Mouse (Mus musculus): ENCODE results near the gene Zfyve1.

Zfyve1 gene

GRCm38 (mm10) chr12:83580283-83580682 is 16.7 kb downstream of the Zfyve1 start:
- DNase-seq (ENCODE audit: low read depth, low spot score) = no peak

GRCm38 (mm10) chr12:83578896-83579569 is 18.0 kb downstream of the Zfyve1 start:
- DNase-seq (ENCODE audit: low read depth, low spot score) = peak; percentile 90

- peak; percentile 98 for DNase-seq (ENCODE audit: low read depth, low spot score)
Observed at GRCm38 (mm10) chr12:83578356-83578755, 18.7 kb downstream of the Zfyve1 start.

- peak; percentile 87 for DNase-seq (ENCODE audit: low read depth, low spot score)
Observed at GRCm38 (mm10) chr12:83577445-83577844, 19.6 kb downstream of the Zfyve1 start.

GRCm38 (mm10) chr12:83572717-83573116 is 24.3 kb downstream of the Zfyve1 start:
- DNase-seq (ENCODE audit: low read depth, low spot score) = peak; percentile 68

GRCm38 (mm10) chr12:83569866-83570265 is 27.2 kb downstream of the Zfyve1 start:
- peak; percentile 73 for DNase-seq (ENCODE audit: low read depth, low spot score)

GRCm38 (mm10) chr12:83562589-83562988 is 34.4 kb downstream of the Zfyve1 start:
- DNase-seq (ENCODE audit: low read depth, low spot score) = no peak

- peak; percentile 95 for DNase-seq (ENCODE audit: low read depth, low spot score)
Observed at GRCm38 (mm10) chr12:83560189-83560588, 36.8 kb downstream of the Zfyve1 start.

GRCm38 (mm10) chr12:83558496-83558895 is 38.5 kb downstream of the Zfyve1 start:
- no peak for DNase-seq (ENCODE audit: low read depth, low spot score)

- no peak for DNase-seq (ENCODE audit: low read depth, low spot score)
Observed at GRCm38 (mm10) chr12:83555605-83556004, 41.4 kb downstream of the Zfyve1 start.

- DNase-seq (ENCODE audit: low read depth, low spot score) = no peak
Observed at GRCm38 (mm10) chr12:83553816-83554215, 43.2 kb downstream of the Zfyve1 start.

GRCm38 (mm10) chr12:83551305-83551704 is 45.7 kb downstream of the Zfyve1 start:
- no peak for DNase-seq (ENCODE audit: low read depth, low spot score)

GRCm38 (mm10) chr12:83544791-83545190 is 52.2 kb downstream of the Zfyve1 start:
- DNase-seq (ENCODE audit: low read depth, low spot score) = no peak

- DNase-seq (ENCODE audit: low read depth, low spot score) = no peak
Observed at GRCm38 (mm10) chr12:83543997-83544396, 53.0 kb downstream of the Zfyve1 start.

GRCm38 (mm10) chr12:83536039-83536438 is 61.0 kb downstream of the Zfyve1 start:
- DNase-seq (ENCODE audit: low read depth, low spot score) = peak; percentile 65

GRCm38 (mm10) chr12:83535428-83535827 is 61.6 kb downstream of the Zfyve1 start:
- DNase-seq (ENCODE audit: low read depth, low spot score) = peak; percentile 44

GRCm38 (mm10) chr12:83534190-83534589 is 62.8 kb downstream of the Zfyve1 start:
- DNase-seq (ENCODE audit: low read depth, low spot score) = no peak

- DNase-seq (ENCODE audit: low read depth, low spot score) = no peak
Observed at GRCm38 (mm10) chr12:83532966-83533365, 64.1 kb downstream of the Zfyve1 start.

- DNase-seq (ENCODE audit: low read depth, low spot score) = peak; percentile 29
Observed at GRCm38 (mm10) chr12:83531992-83532391, 65.0 kb downstream of the Zfyve1 start.

GRCm38 (mm10) chr12:83528665-83529064 is 68.4 kb downstream of the Zfyve1 start:
- DNase-seq (ENCODE audit: low read depth, low spot score) = no peak

- DNase-seq (ENCODE audit: low read depth, low spot score) = peak; percentile 75
Observed at GRCm38 (mm10) chr12:83527816-83528215, 69.2 kb downstream of the Zfyve1 start.

GRCm38 (mm10) chr12:83525822-83526544 is 71.0 kb downstream of the Zfyve1 start:
- DNase-seq (ENCODE audit: low read depth, low spot score) = peak; percentile 48

- DNase-seq (ENCODE audit: low read depth, low spot score) = peak; percentile 27
Observed at GRCm38 (mm10) chr12:83524329-83524728, 72.7 kb downstream of the Zfyve1 start.

All from R1 (cell line).